Mouse (Mus musculus): ENCODE data around the gene Bcl2.
"Not testable (repeated sequence)": the region's sequence is repeated elsewhere in the genome, so short reads cannot be mapped to it uniquely, and the experiment has no call there.

Bcl2 gene

DNA sequence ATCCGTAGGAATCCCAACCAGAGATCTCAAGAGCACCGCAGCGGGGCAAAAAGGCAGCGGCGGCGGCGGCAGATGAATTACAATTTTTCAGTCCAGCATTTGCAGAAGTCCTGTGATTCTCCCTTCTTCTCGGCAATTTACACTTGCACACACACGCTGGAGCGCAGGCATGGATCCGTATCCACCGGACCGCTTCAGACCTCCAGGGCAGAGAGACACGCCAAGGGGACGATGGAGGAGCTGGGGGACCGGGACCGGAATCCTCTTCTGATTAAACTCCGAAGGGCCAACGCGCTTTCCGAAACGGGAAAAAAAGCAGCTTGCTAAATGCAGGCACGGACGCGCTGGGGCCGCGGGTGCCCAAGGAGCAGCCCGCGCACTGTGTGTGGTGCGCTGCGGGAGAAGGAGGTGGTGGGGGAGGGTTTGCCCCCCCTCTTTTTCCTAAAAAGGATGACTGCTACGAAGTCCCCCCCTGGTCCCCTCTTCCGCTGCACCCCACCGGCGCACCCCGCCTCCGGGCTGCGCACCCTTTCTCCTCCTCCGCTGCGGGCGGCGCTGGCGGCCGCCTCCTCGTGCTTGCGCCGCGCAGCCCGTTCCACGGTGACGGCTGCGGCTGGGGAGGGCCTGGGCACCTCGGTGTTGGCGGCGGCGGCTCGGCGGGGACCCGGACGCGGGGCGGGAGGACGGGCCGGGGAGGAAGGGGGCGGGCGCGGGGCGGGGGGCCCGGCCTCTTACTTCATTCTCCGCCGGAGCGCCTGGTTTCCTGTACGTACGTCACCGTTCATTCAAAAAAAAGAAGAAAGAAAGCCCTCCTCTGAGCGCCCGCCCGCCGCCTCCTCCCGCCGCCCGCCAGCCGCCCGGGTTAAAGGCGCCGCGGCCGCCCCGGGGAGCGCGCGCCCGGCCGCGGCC, at the start of gene Bcl2:
Bcl2 (minus strand) TSS at position 654 of the 909 bp plus-strand sequence.
- DNase-seq (ENCODE audit: low read depth, low spot score): peak; percentile 90

DNA sequence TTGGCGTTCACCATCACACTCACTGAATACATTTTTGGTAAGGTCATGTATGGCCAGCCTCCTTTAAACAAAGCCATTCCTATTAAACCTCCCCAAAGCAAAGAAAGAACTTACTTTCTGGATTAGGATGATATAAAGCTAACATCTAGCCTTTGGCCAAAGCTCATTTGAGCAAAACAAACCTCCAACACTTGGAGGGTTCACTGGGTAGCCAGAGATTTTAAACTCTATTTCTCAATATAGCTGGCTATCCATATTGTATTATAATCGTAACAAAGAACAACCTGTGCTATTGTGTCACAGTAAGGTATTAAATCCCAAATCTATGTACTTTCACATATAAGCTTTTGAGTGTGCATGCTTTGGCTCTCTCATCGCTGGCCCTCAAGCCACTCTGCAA, 46.7 kb upstream of the Bcl2 start:
- no peak for DNase-seq (ENCODE audit: low read depth, low spot score)

DNA sequence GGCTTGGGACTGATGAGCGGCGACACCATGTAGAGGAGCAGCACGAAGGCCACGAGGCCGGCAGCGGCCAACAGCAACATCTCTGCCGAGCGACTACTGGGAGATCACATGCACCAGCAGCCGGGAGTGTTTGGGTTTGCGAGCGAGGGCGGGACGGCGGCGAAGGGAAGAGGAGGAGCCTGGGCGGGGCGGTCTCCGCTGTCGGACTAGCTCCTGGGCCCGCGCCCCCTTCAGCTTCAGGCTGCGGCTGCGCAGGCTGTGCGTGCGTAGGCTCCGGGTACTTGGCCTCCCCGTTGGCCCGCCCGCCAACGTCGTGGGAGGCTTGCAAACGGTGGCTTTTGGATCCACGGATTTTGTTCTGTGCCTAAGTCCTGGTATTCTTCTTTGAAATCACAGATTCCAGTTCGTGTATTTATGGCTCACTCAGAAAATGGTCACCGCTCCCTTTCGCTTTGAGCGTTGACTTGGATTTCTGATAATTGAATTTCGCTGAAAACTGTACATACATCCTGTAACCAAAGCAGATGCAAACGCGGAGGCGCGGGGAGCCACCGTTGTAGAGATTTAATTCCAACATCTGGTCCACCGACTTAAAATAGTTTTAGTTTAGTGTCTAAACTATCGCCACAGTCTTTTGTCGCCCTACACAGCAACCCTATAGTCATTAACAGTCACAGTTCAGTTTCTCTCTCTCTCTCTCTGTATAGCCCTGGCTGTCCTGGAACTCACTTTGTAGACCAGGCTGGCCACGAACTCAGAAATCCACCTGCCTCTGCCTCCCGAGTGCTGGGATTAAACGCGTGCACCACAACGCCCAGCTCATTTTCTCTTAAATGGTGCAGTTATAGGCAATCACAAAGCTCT, 45.7 kb upstream of the Bcl2 start, which contains the start of gene Kdsr:
Kdsr (minus strand) TSS at position 156 of the 864 bp plus-strand sequence.
- peak; percentile 97 for DNase-seq (ENCODE audit: low read depth, low spot score)

DNA sequence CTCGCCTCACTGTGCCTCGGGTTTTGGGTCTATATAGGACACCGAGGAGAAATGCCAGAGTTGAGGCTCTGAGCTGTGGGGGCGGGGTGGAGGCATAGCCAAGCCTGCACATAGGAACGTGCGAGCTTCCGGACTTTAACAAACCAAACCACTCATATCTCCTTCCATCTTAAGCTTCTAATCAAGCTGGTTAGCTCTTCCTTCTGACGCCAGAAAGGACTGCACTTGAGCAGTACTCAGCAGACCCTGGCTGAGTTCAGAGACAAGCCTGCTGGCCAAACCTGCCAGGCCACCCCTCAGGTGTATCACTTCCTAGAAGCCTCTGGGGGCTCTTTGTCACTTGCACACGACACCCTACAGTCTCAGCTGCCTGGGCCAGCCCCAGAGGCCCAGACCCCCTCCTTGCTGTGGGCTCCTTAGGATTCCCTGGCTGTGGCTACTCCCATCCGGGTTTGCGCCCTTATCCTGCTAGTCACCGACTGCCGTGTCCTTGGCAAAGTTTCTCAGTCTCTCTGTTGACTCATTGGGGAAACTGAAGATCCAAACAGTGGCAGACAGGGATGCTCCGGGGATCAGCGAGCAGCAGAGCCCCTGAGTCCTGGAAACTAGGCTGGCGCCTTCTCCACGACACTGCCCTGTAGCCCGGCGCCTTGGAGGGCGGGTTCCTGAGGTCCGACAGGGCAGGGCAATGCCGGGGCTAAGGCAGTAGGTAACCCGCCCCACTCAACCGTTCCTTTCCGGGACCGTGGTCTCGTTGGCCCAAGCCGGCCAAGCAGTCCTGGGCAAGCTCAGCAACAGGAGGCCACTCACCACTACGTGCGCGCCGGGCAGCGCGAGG, 44.9 kb upstream of the Bcl2 start:
- DNase-seq (ENCODE audit: low read depth, low spot score): peak; percentile 76

DNA sequence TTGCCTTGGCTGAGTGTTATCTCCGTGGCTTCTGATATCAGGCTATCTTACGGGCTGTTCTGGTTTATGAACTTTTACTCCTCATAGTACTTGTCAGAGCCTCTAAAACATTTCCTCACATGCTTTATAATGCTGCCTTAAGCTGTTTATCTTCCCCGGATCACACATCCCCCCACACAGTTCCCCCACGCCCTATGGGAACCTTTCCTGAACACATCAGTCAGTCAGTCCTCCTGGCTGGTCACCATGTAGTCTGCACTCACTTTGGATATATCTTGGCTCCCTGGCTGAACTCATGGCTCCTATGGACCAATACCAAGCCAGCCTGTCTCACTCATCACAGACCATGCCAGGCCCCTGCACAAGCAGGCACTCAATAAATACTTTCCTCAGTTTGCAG, 42.6 kb upstream of the Bcl2 start:
- DNase-seq (ENCODE audit: low read depth, low spot score): no peak

DNA sequence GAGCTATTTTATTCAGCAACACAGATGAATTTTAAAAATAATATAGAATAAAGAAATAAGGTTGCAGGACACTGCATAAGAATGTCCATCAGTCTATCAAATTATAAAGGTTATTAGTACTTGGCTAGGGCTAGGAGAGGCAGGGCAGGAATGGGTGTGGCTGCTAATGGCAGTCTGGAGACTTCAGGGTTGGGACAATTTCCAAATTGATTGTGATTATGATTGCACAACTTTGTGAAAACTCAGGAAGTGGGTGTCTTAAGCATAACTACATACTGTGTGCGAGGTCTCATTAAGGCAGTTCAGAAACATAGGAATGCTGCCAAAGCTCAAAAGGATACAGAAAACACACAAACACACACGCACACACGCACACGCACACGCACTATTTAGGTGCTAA, 37.9 kb upstream of the Bcl2 start:
- DNase-seq (ENCODE audit: low read depth, low spot score): no peak

DNA sequence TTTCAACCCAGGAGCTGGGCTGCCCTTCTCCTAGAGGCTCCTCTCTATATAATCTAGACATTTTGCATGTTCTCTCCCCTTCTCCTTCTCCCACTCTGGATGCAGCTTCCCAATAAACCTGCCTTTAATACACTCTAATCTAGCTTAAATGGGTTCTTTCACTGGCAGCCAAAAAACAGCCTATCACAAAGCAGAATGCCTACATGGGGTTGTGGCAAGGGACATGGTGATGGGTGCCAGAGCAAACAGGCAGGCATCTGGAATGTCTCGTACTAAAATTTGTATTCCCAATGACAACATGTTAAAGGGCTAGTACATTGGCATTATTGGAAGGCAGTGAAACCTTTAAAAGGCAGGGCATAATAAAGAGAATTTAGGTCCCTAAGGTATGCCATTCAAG, 36.6 kb upstream of the Bcl2 start:
- no peak for DNase-seq (ENCODE audit: low read depth, low spot score)

DNA sequence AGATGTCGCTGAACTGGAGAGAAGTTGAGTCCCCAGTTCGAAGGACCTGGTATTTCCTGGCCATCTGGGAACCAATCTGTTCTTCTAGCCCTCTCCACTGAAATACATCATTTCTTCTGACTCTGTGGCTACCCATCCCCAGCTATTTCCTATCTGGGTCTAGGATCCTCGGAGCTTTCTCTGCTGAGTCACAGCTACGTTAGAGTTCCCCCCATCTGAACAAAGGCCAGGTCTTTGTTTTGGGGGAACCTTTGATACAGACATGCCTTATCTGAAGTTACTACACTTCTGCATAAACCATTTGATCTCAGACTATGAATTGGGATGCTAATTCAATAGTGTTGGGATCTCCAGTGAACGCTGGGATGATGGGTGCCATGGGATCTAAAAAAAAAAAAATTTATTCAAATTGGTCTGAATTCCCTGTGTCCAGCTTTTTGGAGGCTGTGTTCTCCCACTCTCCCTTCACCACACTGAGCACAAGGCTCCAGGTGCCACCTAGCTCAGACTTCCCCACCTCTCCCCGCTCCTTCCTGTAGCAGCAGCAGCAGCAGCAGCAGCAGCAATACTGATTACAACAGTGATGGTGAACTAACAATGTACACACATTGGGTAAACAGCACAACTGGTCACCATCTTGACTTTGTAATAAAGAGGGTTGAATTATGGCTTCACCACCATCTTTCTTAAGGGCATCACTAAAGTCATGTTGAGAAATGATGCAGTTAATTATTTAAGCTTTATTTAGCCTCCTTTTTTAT, 34.7 kb upstream of the Bcl2 start:
- DNase-seq (ENCODE audit: low read depth, low spot score): no peak

DNA sequence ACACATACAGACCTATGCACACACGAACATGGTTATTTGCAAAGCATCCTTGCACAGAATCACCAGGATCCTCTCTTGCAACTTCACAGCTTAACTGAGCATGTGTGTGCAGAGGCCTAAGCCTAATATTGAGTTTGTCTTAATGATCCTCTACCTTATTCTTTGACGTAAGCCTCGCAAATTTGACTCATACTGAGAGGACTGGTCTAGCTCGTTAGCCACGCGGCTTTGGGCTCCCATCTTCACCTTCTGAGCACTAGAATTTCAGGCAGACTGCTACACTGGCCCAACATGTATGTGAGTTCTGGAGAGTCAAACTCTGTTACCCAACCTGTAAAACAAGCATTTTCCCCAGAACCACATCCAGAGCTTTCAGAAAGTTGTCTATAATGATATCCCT, 28.9 kb upstream of the Bcl2 start:
- DNase-seq (ENCODE audit: low read depth, low spot score): no peak

DNA sequence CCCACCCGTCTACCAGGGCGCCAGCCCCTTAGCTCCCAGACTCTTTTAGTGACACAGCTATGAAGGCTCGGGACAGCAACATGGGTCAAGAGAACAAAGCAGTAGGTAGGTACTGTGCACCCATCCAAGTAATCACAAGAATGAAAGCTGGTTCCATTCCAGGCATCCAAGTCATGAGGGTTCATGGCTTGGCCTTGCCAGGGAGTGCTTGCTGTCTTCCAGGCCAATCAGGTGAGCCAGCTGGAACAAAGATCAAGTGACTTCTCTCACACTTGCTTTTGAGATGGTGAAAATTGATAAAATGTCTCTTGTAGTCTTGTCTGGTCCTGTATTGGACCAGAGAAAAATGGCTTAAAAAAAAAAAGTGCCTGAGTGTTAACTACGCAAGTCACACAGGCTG, 26.7 kb upstream of the Bcl2 start:
- DNase-seq (ENCODE audit: low read depth, low spot score): no peak

DNA sequence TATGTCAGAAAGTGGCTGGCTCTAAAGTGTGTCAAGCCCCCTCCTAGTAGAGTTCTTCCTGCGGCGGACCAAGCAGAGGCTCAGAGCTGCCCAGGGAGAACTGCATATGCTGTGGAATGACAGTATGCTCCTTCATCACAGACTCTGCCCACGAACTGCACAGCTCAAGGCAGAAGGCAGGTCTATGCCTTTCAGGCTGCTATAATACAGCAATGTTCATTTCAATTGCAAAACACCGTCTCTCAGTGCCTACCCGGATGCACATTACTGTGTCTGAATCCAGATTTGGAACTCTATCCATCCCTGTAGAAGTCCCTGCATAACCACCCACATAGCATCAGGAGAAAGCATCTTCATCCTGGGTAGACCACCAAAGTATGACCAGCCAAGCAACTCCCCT, 25.7 kb upstream of the Bcl2 start:
- no peak for DNase-seq (ENCODE audit: low read depth, low spot score)

DNA sequence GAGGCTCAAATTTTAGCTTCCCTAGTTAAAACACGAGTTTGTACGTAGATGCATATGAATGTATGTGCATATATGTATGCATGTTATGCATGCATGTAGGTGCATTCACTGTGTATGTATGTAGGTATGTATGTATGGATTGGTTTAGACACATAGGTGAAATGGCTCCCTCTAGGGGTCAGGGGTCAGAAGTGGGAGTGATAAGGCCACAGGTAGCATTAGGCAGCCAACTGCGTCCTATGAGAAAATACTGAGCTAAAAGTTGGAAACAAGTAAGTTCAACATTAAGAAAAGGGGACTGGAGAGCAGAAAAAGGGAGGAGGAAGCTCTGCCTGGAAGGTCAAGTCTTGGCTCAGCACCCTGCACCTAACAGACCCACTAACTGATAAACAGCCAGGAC, 24.0 kb upstream of the Bcl2 start:
- DNase-seq (ENCODE audit: low read depth, low spot score): peak; percentile 65

DNA sequence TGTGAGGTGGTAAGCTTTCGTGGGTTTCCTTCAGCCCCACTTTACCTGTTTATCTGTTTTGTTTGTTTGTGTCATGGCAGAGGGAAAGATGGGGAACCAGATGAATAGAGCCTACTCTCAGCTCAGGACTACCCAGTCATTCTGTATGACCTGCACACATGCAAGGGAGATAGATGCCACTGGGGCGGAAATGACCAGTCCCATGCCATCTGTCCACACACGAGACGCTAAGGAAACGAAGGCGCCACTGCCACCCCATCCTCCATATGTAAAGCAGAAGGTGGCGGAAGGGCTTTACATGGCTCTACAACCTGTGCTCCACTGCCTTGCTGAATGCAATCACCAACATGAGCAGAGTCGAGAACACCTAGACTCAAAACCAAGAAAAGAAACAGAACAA, 22.1 kb upstream of the Bcl2 start:
- DNase-seq (ENCODE audit: low read depth, low spot score): no peak

DNA sequence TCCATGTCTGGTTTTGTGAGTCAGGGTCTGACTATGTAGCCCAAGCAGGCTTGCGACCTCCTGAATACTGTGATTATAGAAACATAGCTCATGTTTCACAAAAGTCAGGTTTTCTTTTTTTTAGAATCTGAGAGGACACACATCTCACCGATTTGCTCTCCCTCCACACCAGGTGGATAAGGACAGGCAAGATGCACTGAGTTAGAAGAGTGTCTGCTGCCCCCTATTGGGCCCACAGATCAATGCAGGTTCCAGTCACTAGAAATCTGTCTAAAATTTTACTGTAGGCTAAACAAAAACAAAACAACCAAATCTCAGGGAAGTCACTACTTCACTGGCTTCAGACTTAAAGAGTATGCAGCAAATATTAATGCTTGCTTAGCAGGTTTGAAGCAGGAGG, 21.5 kb upstream of the Bcl2 start:
- DNase-seq (ENCODE audit: low read depth, low spot score): peak; percentile 58

DNA sequence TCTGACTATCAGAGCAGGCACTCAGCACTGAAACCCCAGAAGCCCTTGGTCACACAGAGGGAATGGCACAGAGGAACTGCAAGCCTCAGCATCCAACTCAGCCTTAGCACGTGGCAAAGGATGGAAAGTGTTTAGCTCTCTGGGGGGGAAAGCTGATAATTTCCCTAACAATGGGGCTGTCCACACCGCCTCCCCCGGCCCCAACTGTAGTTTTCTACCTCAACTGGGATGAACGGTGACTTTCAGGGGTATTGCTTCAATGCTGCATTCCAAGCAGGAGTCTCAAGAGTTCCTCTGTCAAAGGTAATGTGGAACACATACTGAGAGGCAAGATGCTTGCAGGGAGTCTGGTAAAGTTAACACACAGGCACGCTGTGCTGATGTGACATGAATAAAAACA, 8.0 kb upstream of the Bcl2 start:
- no peak for DNase-seq (ENCODE audit: low read depth, low spot score)

DNA sequence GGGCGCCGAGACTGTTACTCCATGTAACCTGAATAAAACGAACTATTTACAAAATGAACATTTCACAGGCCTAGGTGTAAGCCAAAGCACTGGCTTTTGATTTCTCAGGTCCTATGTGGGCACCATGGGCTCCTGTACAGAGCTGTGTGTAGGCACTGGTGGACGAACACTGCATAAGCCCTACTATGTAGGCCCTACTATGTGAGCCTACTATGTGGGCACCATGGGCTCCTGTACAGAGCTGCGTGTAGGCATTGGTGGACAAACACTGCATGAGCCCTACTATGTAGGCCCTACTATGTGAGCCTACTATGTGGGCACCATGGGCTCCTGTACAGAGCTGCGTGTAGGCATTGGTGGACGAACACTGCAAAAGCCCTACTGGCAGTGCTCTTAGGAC, 3.7 kb upstream of the Bcl2 start:
- not testable (repeated sequence) for DNase-seq (ENCODE audit: low read depth, low spot score)

DNA sequence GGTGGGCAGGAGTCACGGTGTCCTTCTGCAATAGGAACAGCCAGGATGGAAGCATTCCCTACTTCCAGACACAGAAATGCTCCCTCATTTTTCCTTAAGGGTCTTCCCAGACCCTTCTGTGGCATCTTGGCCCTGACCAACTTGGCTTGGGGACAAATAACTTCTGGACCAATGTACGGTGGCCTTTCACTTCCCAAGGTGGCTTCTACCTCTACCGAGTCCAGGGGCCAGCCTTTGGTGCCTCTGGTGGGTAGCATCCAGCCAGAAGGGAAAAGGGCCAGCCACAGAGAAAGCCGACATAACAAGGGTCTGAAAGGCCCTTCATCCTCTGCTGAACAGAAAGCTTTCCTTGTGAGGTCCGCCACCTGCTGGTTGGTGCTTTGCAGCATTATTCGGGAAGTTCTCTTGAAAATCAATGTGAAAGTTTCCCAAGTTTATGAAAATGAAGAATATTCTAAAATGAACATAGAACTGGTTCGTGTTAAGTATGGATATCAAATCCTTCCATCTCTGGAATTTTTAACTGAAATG, 3.1 kb upstream of the Bcl2 start:
- peak; percentile 69 for DNase-seq (ENCODE audit: low read depth, low spot score)

DNA sequence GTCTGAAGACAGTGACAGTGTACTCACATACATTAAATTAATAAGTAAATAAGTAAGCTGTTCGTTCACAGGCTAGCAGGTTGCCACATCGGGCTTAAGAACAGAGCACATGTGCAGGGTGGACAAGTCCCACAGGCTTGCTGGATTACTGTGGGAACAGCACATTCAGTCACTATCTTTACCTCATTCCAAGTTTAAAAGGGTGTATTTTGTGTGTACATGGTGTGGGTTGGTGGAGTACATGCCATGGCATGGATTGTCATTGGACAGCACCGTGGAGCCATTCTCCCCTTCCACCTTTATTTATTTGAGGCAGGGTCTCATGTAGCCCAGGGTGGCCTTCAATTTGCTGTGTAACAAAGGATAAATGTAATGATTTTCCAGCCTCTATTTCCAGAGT, 2.1 kb upstream of the Bcl2 start:
- no peak for DNase-seq (ENCODE audit: low read depth, low spot score)

DNA sequence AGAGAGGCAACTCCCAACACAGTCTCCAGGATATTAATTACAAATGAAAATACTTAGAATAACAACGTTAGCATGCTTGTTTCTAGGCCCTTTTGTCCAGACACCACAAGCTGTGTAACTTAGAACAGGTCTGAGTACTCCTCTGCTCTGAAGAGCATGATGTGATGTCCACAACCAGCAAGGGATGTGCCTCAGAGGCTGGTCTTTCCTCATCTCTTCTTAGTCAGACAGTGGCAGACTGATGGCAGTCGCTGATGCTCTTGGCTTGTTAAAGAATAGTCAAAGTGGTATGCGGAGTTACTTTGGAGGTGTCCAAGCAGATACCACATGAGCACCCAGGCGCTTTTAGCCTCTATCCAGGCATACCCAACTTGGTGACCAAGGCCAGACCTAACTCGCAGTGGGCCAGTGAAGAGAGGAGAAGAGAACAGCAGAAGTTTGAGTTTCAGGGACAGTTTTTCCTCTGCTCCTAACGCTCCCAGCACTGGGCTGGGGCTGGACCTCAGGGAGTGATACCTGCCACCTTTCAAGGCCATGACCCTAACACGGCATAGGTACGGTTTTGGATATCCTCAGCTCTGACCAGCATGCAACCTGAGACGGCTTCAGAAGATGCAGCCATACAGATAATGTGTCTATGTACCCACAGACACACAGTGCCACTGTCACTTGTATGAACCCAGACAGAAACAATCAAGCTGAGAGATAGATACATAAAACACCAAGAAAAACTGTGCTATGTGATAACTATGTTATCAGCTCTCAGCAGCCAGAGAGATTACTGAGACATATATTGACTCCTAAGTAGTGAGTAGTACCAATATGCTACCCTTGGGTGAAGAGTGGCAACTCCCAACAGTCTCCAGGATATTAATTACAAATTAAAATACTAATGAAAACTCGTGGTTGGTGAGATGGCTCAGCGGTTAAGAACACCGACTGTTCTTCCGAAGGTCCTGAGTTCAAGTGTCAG, 1.3 kb upstream of the Bcl2 start:
- DNase-seq (ENCODE audit: low read depth, low spot score): no peak

All from CD4-positive helper T cell, adult 2 months (primary cell).